Mouse (Mus musculus): Measurements from ENCODE around the gene Zfp114. TPM values are rescaled to one million over a fixed set of nuclear protein-coding genes. Genes with fewer than 3 reads are reported as not detected.
A peak's percentile ranks its signal among the peaks of the same experiment; 100 is the strongest.

The Zfp114 gene
- polyA plus RNA-seq, 1 experiment from 2014 or later, result 3.9 TPM

- 95% methylated on average over 4 of the region's 4 CpGs for WGBS
- H3K27ac ChIP-seq, result no peak overlapping the region
- H3K4me3 ChIP-seq, result no peak overlapping the region
- peaks cover 48% of the 10 kb centered on the region for H3K9me3 ChIP-seq
- H3K4me1 ChIP-seq (replicated peaks), result no peaks in the 10 kb centered on the region
- no peaks in the 10 kb centered on the region for H3K27me3 ChIP-seq (ENCODE audit: insufficient read depth, poor library complexity, severe bottlenecking)
- DNase-seq (ENCODE audit: low spot score), result no peak
- peaks cover 84% of the 10 kb centered on the region for H3K36me3 ChIP-seq
These were observed 22.1 kb downstream of the Zfp114 start for GRCm38 (mm10) chr7:24196961-24197360.

DNA sequence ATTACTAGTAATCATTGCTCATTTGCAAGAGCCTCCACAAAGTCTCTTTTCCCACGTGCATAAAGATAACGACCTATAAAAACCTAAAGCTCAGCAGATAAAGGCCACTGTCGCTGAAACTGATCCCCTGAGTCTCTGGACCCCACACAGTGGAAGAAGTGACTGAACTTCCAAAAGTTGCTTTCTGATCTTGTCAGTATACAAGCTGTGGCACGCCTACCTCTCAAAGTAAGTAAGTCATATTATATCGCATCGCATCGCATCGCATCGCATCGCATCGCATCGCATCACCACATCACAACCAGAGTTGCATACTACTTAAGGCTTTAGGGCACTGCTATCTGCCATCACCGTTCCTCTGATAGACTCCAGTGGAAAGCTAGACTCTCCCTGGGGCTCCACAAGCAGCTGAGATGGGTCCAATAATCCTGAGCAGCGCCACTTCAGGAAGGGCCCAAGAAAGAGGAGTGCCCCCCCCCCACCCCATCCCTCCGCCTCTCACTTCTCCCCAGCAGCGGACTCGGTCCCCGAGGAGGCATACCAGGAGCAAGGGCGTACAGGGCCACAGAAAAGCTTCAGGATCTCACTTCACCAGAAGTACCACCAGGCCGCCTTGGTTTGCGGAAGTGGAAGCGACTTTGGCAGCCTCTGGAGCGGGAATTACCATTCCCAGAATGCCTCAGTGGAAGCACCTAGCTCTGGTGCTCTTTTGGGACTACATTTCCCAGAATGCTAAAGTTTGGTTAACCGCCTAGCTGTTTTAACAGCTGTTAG lies 32.8 kb downstream of the Zfp114 start:
- H3K27me3 ChIP-seq (ENCODE audit: insufficient read depth, poor library complexity, severe bottlenecking), result no peaks in the 10 kb centered on the region
- H3K9me3 ChIP-seq, result no peaks in the 10 kb centered on the region
- H3K4me3 ChIP-seq, result peak overlapping the region; percentile 67
- H3K4me1 ChIP-seq (replicated peaks), result peaks cover 8% of the 10 kb centered on the region
- H3K36me3 ChIP-seq, result peaks cover 37% of the 10 kb centered on the region
- peak overlapping the region; percentile 94 for H3K27ac ChIP-seq
- WGBS, result 19% methylated on average over 24 of the region's 24 CpGs
- peak; percentile 72 for DNase-seq (ENCODE audit: low spot score)

DNA sequence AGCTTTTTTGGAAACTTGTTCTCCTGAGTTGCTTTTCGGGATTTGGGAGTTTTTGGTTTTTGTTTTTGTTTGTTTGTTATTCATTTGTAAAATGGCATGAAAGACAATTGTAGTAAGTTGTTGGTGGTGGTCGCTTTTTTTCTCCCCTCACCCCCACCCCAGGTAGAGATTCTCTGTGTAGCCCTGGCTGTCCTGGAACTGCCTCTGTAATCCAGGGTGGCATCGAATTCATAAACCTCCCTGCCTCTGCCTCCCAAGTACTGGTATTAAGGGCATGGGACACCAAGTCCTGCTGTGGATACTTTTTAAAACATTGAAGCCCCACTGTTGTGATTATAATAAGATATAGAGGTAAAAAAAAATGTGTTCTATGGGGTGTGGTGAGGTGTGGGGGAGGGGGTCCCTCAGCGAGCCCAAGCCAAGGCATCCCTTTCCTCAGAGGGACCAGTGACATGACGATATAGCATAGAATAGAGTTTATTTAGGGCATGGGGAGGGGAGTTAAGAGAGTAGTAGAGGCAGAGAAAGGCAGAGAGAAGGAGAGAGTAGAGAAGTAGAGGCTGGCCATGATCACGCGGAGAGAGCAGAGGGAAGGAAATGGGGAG lies 33.5 kb downstream of the Zfp114 start:
- H3K27ac ChIP-seq, result peak overlapping the region; percentile 94; the same call in 1 of the 2 replicates
- peaks cover 8% of the 10 kb centered on the region for H3K4me1 ChIP-seq (replicated peaks)
- H3K9me3 ChIP-seq, result no peaks in the 10 kb centered on the region
- 58% methylated on average over 7 of the region's 7 CpGs for WGBS
- H3K36me3 ChIP-seq, result peaks cover 30% of the 10 kb centered on the region
- DNase-seq (ENCODE audit: low spot score), result no peak
- no peaks in the 10 kb centered on the region for H3K27me3 ChIP-seq (ENCODE audit: insufficient read depth, poor library complexity, severe bottlenecking)
- H3K4me3 ChIP-seq, result peak overlapping the region; percentile 67

GRCm38 (mm10) chr7:24210296-24210695 lies 35.4 kb downstream of the Zfp114 start:
- no peak for DNase-seq (ENCODE audit: low spot score)
- Histone ChIP-seq H3K27me3 (ENCODE audit: insufficient read depth, poor library complexity, severe bottlenecking) (no peaks in the 10 kb centered on the region), H3K36me3 (peaks cover 11% of the 10 kb centered on the region), H3K27ac (no peak overlapping the region), H3K4me3 (no peak overlapping the region), H3K4me1 (replicated peaks) (peaks cover 8% of the 10 kb centered on the region), H3K9me3 (no peaks in the 10 kb centered on the region)
- 74% methylated on average over 2 of the region's 2 CpGs for WGBS

- H3K4me1 ChIP-seq (replicated peaks), result peaks cover 8% of the 10 kb centered on the region
- H3K36me3 ChIP-seq, result peaks cover under 1% of the 10 kb centered on the region
- no peak for DNase-seq (ENCODE audit: low spot score)
- H3K27me3 ChIP-seq (ENCODE audit: insufficient read depth, poor library complexity, severe bottlenecking), result no peaks in the 10 kb centered on the region
- H3K9me3 ChIP-seq, result 0 out of 2 replicates have a peak, but pooled peaks cover 2% of the 10 kb centered on the region
- H3K4me3 ChIP-seq, result no peak within 1 kb of the TSS
- no peak within 1 kb of the TSS for H3K27ac ChIP-seq
- 80% methylated on average over 5 of the region's 5 CpGs for WGBS
These were observed 36.5 kb downstream of the Zfp114 start, which contains the start of gene Zfp111 for GRCm38 (mm10) chr7:24211343-24211742. TSS of gene Zfp111 (minus strand) at chr7:24211443.

Other genes starting within 250 kb of the Zfp114 start
- gene Vmn1r179, start 248.1 kb upstream of the Zfp114 start, polyA plus RNA-seq (2016; fragmentation: Nextera tagmentation; extraction: Ambion mirVana), result not detected in 2 replicates
- not detected in 2 replicates for gene Vmn1r180, start 224.4 kb upstream of the Zfp114 start, polyA plus RNA-seq (2016; fragmentation: Nextera tagmentation; extraction: Ambion mirVana)
- not detected in 2 replicates for gene Vmn1r181, start 200.4 kb upstream of the Zfp114 start, polyA plus RNA-seq (2016; fragmentation: Nextera tagmentation; extraction: Ambion mirVana)
- not detected in 2 replicates for gene V1rd19, start 173.4 kb upstream of the Zfp114 start, polyA plus RNA-seq (2016; fragmentation: Nextera tagmentation; extraction: Ambion mirVana)
- not detected in 2 replicates for gene Vmn1r183, start 121.8 kb upstream of the Zfp114 start, polyA plus RNA-seq (2016; fragmentation: Nextera tagmentation; extraction: Ambion mirVana)
- 25.9 and 29.4 TPM in 2 replicates for gene Zfp180, start 93.1 kb upstream of the Zfp114 start, polyA plus RNA-seq (2016; fragmentation: Nextera tagmentation; extraction: Ambion mirVana)
- 3.3 and 5.4 TPM in 2 replicates for gene Zfp112, start 62.7 kb upstream of the Zfp114 start, polyA plus RNA-seq (2016; fragmentation: Nextera tagmentation; extraction: Ambion mirVana)
- gene Zfp235, start 40.9 kb upstream of the Zfp114 start, polyA plus RNA-seq (2016; fragmentation: Nextera tagmentation; extraction: Ambion mirVana), result 12.9 and 14.6 TPM in 2 replicates
- gene Zfp111, start 36.4 kb downstream of the Zfp114 start, polyA plus RNA-seq (2016; fragmentation: Nextera tagmentation; extraction: Ambion mirVana), result 9.2 and 10.5 TPM in 2 replicates
- gene Zfp109, start 62.5 kb downstream of the Zfp114 start, polyA plus RNA-seq (2016; fragmentation: Nextera tagmentation; extraction: Ambion mirVana), result 4.9 and 5.8 TPM in 2 replicates
- 2.3 and 2.6 TPM in 2 replicates for gene Zfp108, start 79.7 kb downstream of the Zfp114 start, polyA plus RNA-seq (2016; fragmentation: Nextera tagmentation; extraction: Ambion mirVana)
- gene Zfp93, start 95.4 kb downstream of the Zfp114 start, polyA plus RNA-seq (2016; fragmentation: Nextera tagmentation; extraction: Ambion mirVana), result 6.0 TPM in 2 replicates
- gene Zfp61, start 126.2 kb downstream of the Zfp114 start, polyA plus RNA-seq (2016; fragmentation: Nextera tagmentation; extraction: Ambion mirVana), result 35.4 and 40.3 TPM in 2 replicates
- 10.8 and 13.2 TPM in 2 replicates for gene Zfp94, start 141.6 kb downstream of the Zfp114 start, polyA plus RNA-seq (2016; fragmentation: Nextera tagmentation; extraction: Ambion mirVana)
- gene Tescl, start 158.9 kb downstream of the Zfp114 start, polyA plus RNA-seq (2016; fragmentation: Nextera tagmentation; extraction: Ambion mirVana), result 0.25 TPM in 1 of 2 replicates, not detected in the other
- not detected in 2 replicates for gene Lypd5, start 174.1 kb downstream of the Zfp114 start, polyA plus RNA-seq (2016; fragmentation: Nextera tagmentation; extraction: Ambion mirVana)
- 3.9 and 4.2 TPM in 2 replicates for gene Kcnn4, start 195.2 kb downstream of the Zfp114 start, polyA plus RNA-seq (2016; fragmentation: Nextera tagmentation; extraction: Ambion mirVana)
- 27.4 and 32.7 TPM in 2 replicates for gene Smg9, start 224.6 kb downstream of the Zfp114 start, polyA plus RNA-seq (2016; fragmentation: Nextera tagmentation; extraction: Ambion mirVana)